Mouse (Mus musculus): ENCODE results near the gene Cxcl12.

DNA sequence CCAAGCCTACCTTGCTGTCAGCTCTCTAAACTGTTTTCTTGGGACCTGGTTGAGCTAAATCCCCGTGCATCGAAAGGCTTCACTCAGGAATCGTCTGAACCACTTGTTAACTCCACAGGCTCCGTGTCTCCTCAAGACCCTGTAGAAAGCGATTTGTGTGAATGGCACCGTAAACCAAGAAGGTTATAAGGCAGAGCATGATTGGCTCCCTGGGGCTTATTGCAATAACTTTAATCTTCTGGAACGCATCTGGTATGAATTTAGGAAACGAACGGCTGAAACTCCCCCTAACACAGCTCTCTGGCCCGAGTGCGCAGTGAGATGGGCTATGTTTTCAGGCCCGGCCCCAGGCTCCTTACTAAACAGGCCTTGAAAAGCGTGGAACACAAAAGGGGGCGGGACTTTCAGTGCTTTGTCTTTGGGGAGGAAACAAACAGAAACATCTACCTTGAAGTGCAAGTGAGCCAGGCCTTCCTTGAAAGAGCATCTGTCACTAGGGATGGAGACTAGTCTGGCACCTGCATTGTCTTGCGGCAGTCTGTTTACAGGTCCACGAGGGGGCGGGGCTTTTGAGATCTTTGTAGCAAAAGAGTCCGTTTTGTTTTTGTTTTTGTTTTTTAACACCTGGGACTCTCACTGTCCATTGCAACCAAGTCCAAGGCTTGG, 16.7 kb upstream of the Cxcl12 start:
- TF ChIP-seq CTCF (IDR thresholded peaks at IDR 0.05; ENCODE audit: control insufficient read depth, insufficient read depth, low read length) (no peak), POLR2A (IDR thresholded peaks at IDR 0.05; ENCODE audit: borderline replicate concordance, control insufficient read depth, low read depth, low read length) (no peak)

Measured in bone marrow, adult 2 months (tissue).